Mouse (Mus musculus) megakaryocyte, embryonic 14.5 days (primary cell): Measurements from ENCODE around the gene Crabp2.

Experiments used
- FLI1 ChIP-seq: IDR thresholded peaks from 2 replicates; pipeline ENCODE4 v1.6.1; 2012; ENCODE audit warnings: low read length, inconsistent platforms, mixed read lengths
- GATA1 ChIP-seq: IDR thresholded peaks from 3 replicates; pipeline ENCODE4 v1.6.1; 2012; ENCODE audit warnings: mixed read lengths, low read length, inconsistent platforms, borderline replicate concordance

GRCm38 (mm10) chr3:87901036-87901624 lies 47.3 kb upstream of the Crabp2 start:
- TF ChIP-seq FLI1 (no peak), GATA1 (peak; percentile 98)
